Mouse (Mus musculus) cerebellum, postnatal 25 days (tissue): Measurements from ENCODE around the gene Ncam1.
A peak's percentile ranks its signal among the peaks of the same experiment; 100 is the strongest.

Source experiments
- DNase-seq, 2 experiments: peaks; one replicate each; pipeline ENCODE4 v3.0.0; 2021; ENCODE audit warnings: mixed read lengths in 2 of 2

Gene Ncam1

DNA sequence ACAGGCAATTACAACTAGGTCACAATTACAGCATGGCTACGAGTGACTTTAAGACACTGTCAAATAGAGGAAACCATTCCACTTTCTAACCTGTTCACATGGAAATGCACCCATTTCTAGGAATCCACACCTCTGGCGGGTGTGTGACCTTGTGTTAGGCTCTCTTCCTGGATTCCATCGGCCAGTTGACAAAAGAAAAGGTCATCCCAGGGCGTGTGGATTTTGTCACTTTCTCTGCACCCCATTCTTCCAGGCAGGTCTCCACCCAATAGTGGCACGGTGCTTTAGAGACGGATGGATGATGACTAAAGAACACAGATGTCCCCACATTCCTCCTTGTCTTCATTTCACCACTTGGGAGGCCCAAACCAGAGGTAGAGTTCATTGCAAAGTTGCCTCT is 47.3 kb downstream of the Ncam1 start:
- DNase-seq, result no peak

DNA sequence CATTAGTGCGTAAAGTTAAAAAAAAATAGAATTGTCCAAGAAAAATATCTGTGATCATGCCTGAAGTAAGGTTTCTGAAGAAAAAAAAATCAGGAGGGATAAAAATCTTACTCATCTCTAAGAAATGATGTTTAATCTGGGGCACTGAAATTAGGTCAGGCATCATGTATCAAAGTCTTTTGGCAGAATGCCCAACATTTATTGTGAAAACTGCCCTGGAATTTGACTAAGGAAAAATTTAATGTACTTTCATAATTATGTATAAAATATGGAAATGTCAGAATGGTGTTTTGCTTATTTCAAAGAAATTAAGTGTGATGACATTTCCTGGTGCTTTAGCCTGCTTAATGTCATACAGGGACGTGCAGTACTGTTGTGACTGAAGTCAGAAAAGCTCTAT is 52.5 kb downstream of the Ncam1 start:
- DNase-seq, result peak in 1 of 2 experiments; percentile 0

GRCm38 (mm10) chr9:49745696-49746095 is 53.0 kb downstream of the Ncam1 start:
- peak in 1 of 2 experiments; percentile 53 for DNase-seq

DNA sequence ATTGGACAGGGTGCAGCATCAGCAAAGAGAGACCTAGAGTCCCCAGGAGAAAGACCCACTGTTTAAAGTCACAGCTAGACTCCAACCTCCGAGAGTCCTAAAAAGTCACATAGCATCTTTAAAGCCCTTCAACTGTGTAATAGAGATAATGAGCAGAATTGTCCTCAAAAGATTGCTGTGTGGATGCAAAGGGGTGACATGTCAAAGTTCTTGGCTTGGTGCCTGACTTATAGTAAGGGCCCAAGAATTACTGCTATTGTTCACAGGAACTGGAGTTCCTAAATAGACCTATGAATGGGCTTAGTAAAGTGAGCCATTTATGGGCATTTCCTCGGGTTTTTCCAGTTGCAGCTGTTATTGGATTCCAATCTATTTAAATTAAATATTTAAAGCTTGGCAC is 54.4 kb downstream of the Ncam1 start:
- peak in 1 of 2 experiments; percentile 1 for DNase-seq

DNA sequence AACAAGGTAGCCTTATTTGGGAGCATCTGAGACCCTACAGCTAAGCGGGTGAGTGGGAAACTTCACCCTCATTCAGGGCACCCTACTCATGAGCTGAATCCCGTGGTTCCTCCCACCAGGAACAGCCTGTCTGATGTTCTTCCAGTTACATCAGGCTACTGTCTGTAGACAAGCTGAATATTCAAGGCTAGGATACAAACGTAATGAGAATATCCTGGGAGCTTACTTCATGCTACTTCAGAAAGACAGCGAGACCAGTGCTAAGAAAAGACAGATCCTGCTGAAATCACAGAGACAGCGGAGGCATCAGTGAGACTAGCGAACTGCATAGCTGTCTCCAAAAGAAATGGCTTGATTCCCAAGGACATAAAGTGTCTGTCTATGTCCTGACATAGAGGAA is 58.8 kb downstream of the Ncam1 start:
- peak in 1 of 2 experiments; percentile 2 for DNase-seq

DNA sequence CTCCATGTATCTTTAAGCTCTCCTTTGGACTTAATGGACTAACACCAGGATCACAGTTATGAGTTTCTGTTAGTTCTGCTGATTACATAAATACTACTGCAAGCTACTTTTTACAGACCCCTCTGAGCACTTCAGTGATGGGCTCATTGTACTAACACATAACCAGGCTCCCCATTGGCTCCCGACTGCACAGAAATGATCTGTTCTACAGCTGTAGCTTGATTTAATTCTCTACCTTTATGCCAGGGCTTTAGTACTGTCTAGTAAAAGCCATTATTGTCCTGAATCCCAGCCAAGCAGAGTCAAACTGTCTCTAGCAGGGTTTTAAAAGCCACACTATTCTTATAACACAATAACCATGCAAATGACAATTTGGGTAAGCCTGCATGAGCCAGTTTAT is 60.2 kb downstream of the Ncam1 start:
- peak in 1 of 2 experiments; percentile 6 for DNase-seq

GRCm38 (mm10) chr9:49737166-49737565 is 61.6 kb downstream of the Ncam1 start:
- DNase-seq, result peak in 1 of 2 experiments; percentile 41

GRCm38 (mm10) chr9:49734348-49735007 is 64.2 kb downstream of the Ncam1 start:
- no peak for DNase-seq

GRCm38 (mm10) chr9:49733726-49734125 is 65.0 kb downstream of the Ncam1 start:
- DNase-seq, result peak; percentile 67 to 77

GRCm38 (mm10) chr9:49729479-49729878 is 69.2 kb downstream of the Ncam1 start:
- no peak for DNase-seq

DNA sequence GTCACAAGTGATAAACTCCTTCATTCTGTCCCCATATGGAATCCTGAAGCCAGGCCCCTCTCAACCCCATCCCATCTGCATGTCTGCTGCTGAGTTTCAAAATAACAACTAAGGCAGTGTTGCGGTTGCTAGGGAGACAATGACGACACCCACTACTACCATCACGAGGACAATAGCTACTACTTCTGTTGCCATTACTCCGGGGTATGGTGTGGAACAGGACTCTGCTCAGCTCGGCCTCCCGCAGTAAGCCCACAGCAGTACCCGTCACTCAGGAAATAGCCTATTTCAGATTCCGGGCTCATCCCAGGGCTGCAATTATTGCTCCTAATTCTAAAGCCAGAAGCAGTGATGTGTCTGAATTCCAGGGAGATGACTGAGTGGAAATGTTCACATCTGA is 70.5 kb downstream of the Ncam1 start:
- peak in 1 of 2 experiments; percentile 23 for DNase-seq

GRCm38 (mm10) chr9:49722765-49723164 is 76.0 kb downstream of the Ncam1 start:
- DNase-seq, result peak; percentile 74 to 80

DNA sequence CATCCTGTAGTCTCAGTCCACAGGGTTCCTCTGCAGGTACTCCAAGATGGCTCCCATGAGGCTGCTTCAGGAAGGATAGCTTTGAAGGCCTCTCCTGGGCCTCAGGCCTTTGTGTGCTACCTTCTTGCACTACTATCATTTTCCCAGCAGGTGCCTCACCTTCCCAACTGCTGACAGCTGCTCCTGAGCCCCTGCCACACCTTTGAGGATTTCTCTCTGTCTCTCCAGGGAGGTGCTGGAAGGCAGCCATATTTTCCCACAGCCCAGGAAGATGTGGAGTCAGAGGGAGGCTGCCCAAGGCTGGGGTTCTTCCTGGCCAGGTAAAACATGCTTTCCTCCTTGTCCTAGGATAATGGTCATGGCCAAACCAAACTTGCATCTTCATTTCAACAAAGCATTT is 83.6 kb downstream of the Ncam1 start:
- DNase-seq, result peak; percentile 72 to 83

GRCm38 (mm10) chr9:49714091-49714490 is 84.6 kb downstream of the Ncam1 start:
- no peak for DNase-seq

DNA sequence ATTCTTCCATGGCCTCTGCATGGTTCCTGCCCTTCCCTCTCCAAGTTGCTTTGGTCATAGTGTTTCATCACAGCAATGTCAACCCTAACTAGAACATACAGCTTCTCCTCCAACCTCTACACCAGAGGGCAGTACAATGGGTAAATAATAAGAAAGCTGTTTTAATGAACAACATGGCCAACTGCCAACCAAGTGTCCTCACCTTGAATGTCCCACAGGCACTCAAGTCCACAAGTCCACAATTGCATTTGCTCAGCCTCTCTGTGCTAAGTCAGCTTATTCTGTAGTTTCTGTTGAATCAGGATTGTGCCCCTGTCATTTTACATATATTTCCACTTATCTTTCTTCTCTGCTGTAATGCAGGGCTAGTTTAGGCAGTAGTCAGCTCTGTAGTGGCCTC is 91.1 kb downstream of the Ncam1 start:
- DNase-seq, result no peak

GRCm38 (mm10) chr9:49704196-49704967 is 94.3 kb downstream of the Ncam1 start:
- DNase-seq, result no peak

GRCm38 (mm10) chr9:49695371-49695770 is 103.4 kb downstream of the Ncam1 start:
- no peak for DNase-seq

GRCm38 (mm10) chr9:49692791-49693190 is 105.9 kb downstream of the Ncam1 start:
- peak in 1 of 2 experiments; percentile 33 for DNase-seq

- no peak for DNase-seq
Measured at GRCm38 (mm10) chr9:49691344-49691743, 107.4 kb downstream of the Ncam1 start.

GRCm38 (mm10) chr9:49683566-49684273 is 115.0 kb downstream of the Ncam1 start:
- DNase-seq, result no peak

DNA sequence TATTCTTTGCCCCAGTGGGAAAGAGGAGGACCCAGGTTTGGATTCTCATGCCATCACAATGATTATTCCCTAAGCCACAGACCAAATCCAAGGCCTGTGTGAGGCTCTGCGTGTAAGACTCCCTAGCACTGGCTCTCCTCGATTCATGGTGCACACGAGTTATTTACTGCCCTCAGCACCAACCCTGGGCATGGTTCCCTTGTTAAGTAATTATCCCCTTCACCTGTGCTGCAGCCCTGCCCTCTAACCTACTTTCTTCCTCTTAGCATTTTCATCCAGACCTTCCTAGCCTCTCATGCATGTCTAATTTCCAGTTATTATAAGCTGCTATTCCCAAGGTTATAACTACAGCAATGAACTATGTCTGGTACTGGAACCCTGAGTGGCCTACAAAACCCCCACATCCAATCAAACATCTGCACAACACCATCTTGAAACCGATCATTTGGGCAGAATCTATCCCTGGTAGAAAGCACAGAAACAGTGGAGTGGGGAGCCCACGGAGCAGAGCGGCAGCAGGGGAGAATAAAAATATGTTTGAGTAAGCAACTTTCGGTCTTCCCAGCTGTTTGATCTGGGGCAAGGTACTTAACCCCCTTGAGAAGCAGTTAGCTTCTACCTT is 116.8 kb downstream of the Ncam1 start:
- DNase-seq, result no peak

- DNase-seq, result no peak
Measured at GRCm38 (mm10) chr9:49679270-49679669, 119.5 kb downstream of the Ncam1 start.
